Mouse (Mus musculus) CD4-positive naive resting alpha-beta T cell, adult 76 days (primary cell): ENCODE results near the gene Rhox4g. TPM values are rescaled to one million over a fixed set of nuclear protein-coding genes. Genes with fewer than 3 reads are reported as not detected.

Experiments
- total RNA-seq: library from RNA; stranded (reverse); gene quantifications from one replicate; pipeline ENCODE4 v1.2.4, GENCODE M21; 2023

Gene Rhox4g
- not detected for total RNA-seq

DNA sequence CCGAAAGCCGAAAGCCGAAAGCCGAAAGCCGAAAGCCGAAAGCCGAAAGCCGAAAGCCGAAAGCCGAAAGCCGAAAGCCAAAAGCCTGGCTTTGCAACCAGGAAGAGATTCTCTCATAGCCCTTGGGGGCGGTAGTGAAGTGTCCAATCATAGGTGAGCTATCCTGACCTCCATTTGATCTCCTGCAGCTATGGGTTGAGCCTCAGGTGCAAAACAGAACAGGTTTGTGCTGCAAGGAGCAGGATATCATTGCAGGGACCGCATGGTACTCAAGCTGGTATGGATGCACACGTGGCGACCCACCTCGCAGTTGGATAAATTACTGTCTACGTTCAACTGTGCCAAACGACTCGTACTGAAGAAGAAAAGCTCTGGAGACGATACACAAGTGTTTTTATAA is at the start of gene Rhox4g:
Gene Rhox4g, minus strand, starts transcription at position 101 of the 400 bp plus-strand sequence.

DNA sequence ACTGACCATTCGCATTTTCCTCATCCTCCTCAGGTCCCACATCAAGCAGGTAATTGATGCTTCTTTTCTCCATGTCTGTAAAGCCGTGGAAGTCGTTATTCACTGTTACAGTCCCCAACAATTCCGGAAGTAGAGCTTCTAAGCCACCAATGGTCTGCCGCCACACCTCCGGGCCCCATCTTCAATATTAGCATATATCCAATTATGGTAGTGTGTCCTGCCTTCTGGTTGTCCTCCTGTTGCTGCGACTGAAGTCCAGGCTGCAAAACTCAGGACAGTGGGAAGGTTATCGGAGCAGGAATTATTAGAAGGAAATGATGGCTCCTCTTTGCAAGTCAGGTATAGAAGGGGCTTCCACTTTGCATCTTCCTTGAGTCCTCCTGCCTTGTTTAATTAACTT is 22.1 kb upstream of the Rhox4g start, which contains the start of gene Rhox2h:
Gene Rhox2h, minus strand, starts transcription at position 101 of the 400 bp plus-strand sequence.

GRCm38 (mm10) chrX:37668664-37669063 is 17.5 kb upstream of the Rhox4g start, which contains the start of gene Rhox3h:
TSS of gene Rhox3h (minus strand) at chrX:37668764.

GRCm38 (mm10) chrX:37643370-37643769 is 7.8 kb downstream of the Rhox4g start, which contains the start of gene Rhox2g:
TSS of gene Rhox2g (minus strand) at chrX:37643470.

GRCm38 (mm10) chrX:37628512-37628911 is 22.6 kb downstream of the Rhox4g start, which contains the start of gene Rhox3g:
TSS of gene Rhox3g (minus strand) at chrX:37628612.

GRCm38 (mm10) chrX:37607604-37608003 is 43.5 kb downstream of the Rhox4g start, which contains the start of gene Rhox4f:
TSS of gene Rhox4f (minus strand) at chrX:37607704.

Other genes starting within 250 kb of the Rhox4g start
- not detected for gene Rhox2b, start 239.3 kb downstream of the Rhox4g start, total RNA-seq
- not detected for gene Rhox4b, start 218.8 kb downstream of the Rhox4g start, total RNA-seq
- gene Rhox2c, start 197.6 kb downstream of the Rhox4g start, total RNA-seq: not detected
- not detected for gene Rhox3c, start 192.7 kb downstream of the Rhox4g start, total RNA-seq
- gene Rhox4c, start 171.0 kb downstream of the Rhox4g start, total RNA-seq: not detected
- not detected for gene Rhox2d, start 157.9 kb downstream of the Rhox4g start, total RNA-seq
- gene Rhox4d, start 137.0 kb downstream of the Rhox4g start, total RNA-seq: not detected
- not detected for gene Rhox2e, start 120.9 kb downstream of the Rhox4g start, total RNA-seq
- gene Rhox3e, start 109.3 kb downstream of the Rhox4g start, total RNA-seq: not detected
- not detected for gene Rhox4e, start 93.9 kb downstream of the Rhox4g start, total RNA-seq
- gene Rhox2f, start 79.9 kb downstream of the Rhox4g start, total RNA-seq: not detected
- gene Rhox3f, start 70.3 kb downstream of the Rhox4g start, total RNA-seq: not detected
- gene Rhox4f, start 43.6 kb downstream of the Rhox4g start, total RNA-seq: not detected
- gene Rhox3g, start 22.7 kb downstream of the Rhox4g start, total RNA-seq: not detected
- gene Rhox2g, start 7.9 kb downstream of the Rhox4g start, total RNA-seq: not detected
- not detected for gene Rhox3h, start 17.4 kb upstream of the Rhox4g start, total RNA-seq
- not detected for gene Rhox2h, start 21.9 kb upstream of the Rhox4g start, total RNA-seq
- gene Rhox5, start 153.5 kb upstream of the Rhox4g start, total RNA-seq: not detected
- gene Rhox6, start 175.6 kb upstream of the Rhox4g start, total RNA-seq: not detected
- gene Rhox7a, start 180.4 kb upstream of the Rhox4g start, total RNA-seq: not detected
- not detected for gene Rhox8, start 227.6 kb upstream of the Rhox4g start, total RNA-seq
- gene Rhox7b, start 245.9 kb upstream of the Rhox4g start, total RNA-seq: not detected